In genomic region chr1:155520285-155520684, GRCm38 (mm10) we compare ENCODE assay signal across 25 mouse cellular contexts. TPM values are rescaled to one million over a fixed set of nuclear protein-coding genes. Genes with fewer than 3 reads are reported as not detected.
A peak's percentile ranks its signal among the peaks of the same experiment; 100 is the strongest.
DNase-seq lines count a peak whose midpoint lies in the region; ATAC-seq and TF ChIP-seq lines count a peak whose summit lies in the region.
"Had no signal": no experiment of that assay in that cellular context is flagged by ENCODE, and none has a peak within 500 bp of the region (broad histone marks: within the 10 kb centered on the region; RNA-seq: fewer than 3 reads in every experiment).

No protein-coding gene starts in this region.

- 75% methylated on average over 4 of the region's 4 CpGs for WGBS in forebrain, embryonic 14.5 days
- 98% methylated on average over 4 of the region's 4 CpGs for WGBS in forebrain, embryonic 10.5 days
- 62% methylated on average over 4 of the region's 4 CpGs for WGBS in forebrain, embryonic 16.5 days
- 92% methylated on average over 4 of the region's 4 CpGs for whole genome bisulfite sequencing in forebrain, embryonic 11.5 days
- WGBS in lung, embryonic 14.5 days = 75% methylated on average over 4 of the region's 4 CpGs

- DNase-seq in forebrain, embryonic 14.5 days (ENCODE audit: low spot score) = peak; percentile 80
- DNase-seq in forebrain, embryonic 10.5 days (ENCODE audit: extremely low spot score, low spot score) = no peak
- no peak for DNase-seq in forebrain, embryonic 11.5 days (ENCODE audit: low spot score)
- DNase-seq in lung, embryonic 14.5 days = peak; percentile 23
- no peak for DNase-seq in lung, adult 18-20 months
- DNase-seq: adrenal gland, adult 8-10 months; adrenal gland, postnatal 14 days; adrenal gland, postnatal 36 days; B cell, adult 2 months; cerebellum, adult 11 months; cerebellum, adult 18-20 months; cerebellum, adult 8-10 months; cerebellum, adult 9-11 months; cerebellum, postnatal 14 days; cerebellum, postnatal 36 days; embryo, embryonic 11 days had no signal

- no peak overlapping the region for H3K27ac ChIP-seq in forebrain, embryonic 14.5 days (ENCODE audit: low read depth, low read length)
- H3K27ac ChIP-seq in forebrain, embryonic 10.5 days = no peak overlapping the region
- no peak overlapping the region for H3K27ac ChIP-seq in forebrain, embryonic 16.5 days (ENCODE audit: low read length)
- H3K27ac ChIP-seq in forebrain, embryonic 11.5 days (ENCODE audit: low read depth, low read length) = no peak overlapping the region
- no peak overlapping the region for H3K27ac ChIP-seq in lung, embryonic 14.5 days (ENCODE audit: low read depth)
- H3K27ac ChIP-seq: embryonic facial prominence, embryonic 13.5 days; embryonic facial prominence, embryonic 15.5 days had no signal

- H3K4me3 ChIP-seq in forebrain, embryonic 14.5 days (ENCODE audit: low read depth, low read length) = no peak overlapping the region
- no peak overlapping the region for H3K4me3 ChIP-seq in forebrain, embryonic 10.5 days
- H3K4me3 ChIP-seq in forebrain, embryonic 16.5 days (replicated peaks; ENCODE audit: low read length) = no peak overlapping the region
- no peak overlapping the region for H3K4me3 ChIP-seq in forebrain, embryonic 11.5 days (ENCODE audit: low read depth, low read length)
- no peak overlapping the region for H3K4me3 ChIP-seq in lung, embryonic 14.5 days (ENCODE audit: low read depth, low read length)
- H3K4me3 ChIP-seq: embryonic facial prominence, embryonic 13.5 days; embryonic facial prominence, embryonic 15.5 days; erythroblast, embryonic 14.5 days had no signal

- no peaks in the 10 kb centered on the region for H3K36me3 ChIP-seq in forebrain, embryonic 14.5 days (ENCODE audit: control insufficient read depth, insufficient read depth, low read length)
- no peaks in the 10 kb centered on the region for H3K36me3 ChIP-seq in forebrain, embryonic 10.5 days (replicated peaks)
- no peaks in the 10 kb centered on the region for H3K36me3 ChIP-seq in forebrain, embryonic 16.5 days (ENCODE audit: control insufficient read depth, insufficient read depth)
- no peaks in the 10 kb centered on the region for H3K36me3 ChIP-seq in forebrain, embryonic 11.5 days (ENCODE audit: control insufficient read depth, insufficient read depth, low read length)
- H3K36me3 ChIP-seq in lung, embryonic 14.5 days (ENCODE audit: insufficient read depth) = no peaks in the 10 kb centered on the region
- H3K36me3 ChIP-seq: embryonic facial prominence, embryonic 13.5 days; embryonic facial prominence, embryonic 15.5 days; G1E had no signal

- H3K4me2 ChIP-seq in forebrain, embryonic 14.5 days (ENCODE audit: low read length) = no peak overlapping the region
- H3K4me2 ChIP-seq in forebrain, embryonic 16.5 days (ENCODE audit: low read length) = no peak overlapping the region
- H3K4me2 ChIP-seq in forebrain, embryonic 11.5 days (ENCODE audit: low read depth, low read length, severe bottlenecking) = no peak overlapping the region
- no peak overlapping the region for H3K4me2 ChIP-seq in lung, embryonic 14.5 days
- H3K4me2 ChIP-seq: embryonic facial prominence, embryonic 13.5 days; embryonic facial prominence, embryonic 15.5 days had no signal

- no peaks in the 10 kb centered on the region; the same call in 1 of the 2 replicates for H3K9me3 ChIP-seq in forebrain, embryonic 14.5 days (replicated peaks; ENCODE audit: control insufficient read depth, low read length)
- H3K9me3 ChIP-seq in forebrain, embryonic 10.5 days = peaks cover 14% of the 10 kb centered on the region
- H3K9me3 ChIP-seq in forebrain, embryonic 16.5 days (ENCODE audit: control insufficient read depth, low read length) = peaks cover 4% of the 10 kb centered on the region
- no peaks in the 10 kb centered on the region; the same call in 1 of the 2 replicates for H3K9me3 ChIP-seq in forebrain, embryonic 11.5 days (ENCODE audit: control insufficient read depth, low read length)
- peaks cover 5% of the 10 kb centered on the region; the same call in 1 of the 2 replicates for H3K9me3 ChIP-seq in lung, embryonic 14.5 days (ENCODE audit: low read depth, low read length)
- H3K9me3 ChIP-seq: G1E had no signal

- TF ChIP-seq CTCF in lung, embryonic 14.5 days (IDR thresholded peaks at IDR 0.05; ENCODE audit: low read depth) = no peak

- no peak overlapping the region for H3K9ac ChIP-seq in forebrain, embryonic 14.5 days (ENCODE audit: low read length)
- no peak overlapping the region for H3K9ac ChIP-seq in forebrain, embryonic 16.5 days (replicated peaks; ENCODE audit: low read depth, low read length)
- no peak overlapping the region for H3K9ac ChIP-seq in forebrain, embryonic 11.5 days (ENCODE audit: low read length)
- H3K9ac ChIP-seq in lung, embryonic 14.5 days = no peak overlapping the region
- H3K9ac ChIP-seq: embryonic facial prominence, embryonic 13.5 days; embryonic facial prominence, embryonic 15.5 days had no signal

- H3K27me3 ChIP-seq in forebrain, embryonic 14.5 days (replicated peaks; ENCODE audit: control insufficient read depth, insufficient read depth, low read length) = no peaks in the 10 kb centered on the region
- no peaks in the 10 kb centered on the region for H3K27me3 ChIP-seq in forebrain, embryonic 10.5 days (ENCODE audit: poor library complexity, severe bottlenecking)
- no peaks in the 10 kb centered on the region for H3K27me3 ChIP-seq in forebrain, embryonic 16.5 days (replicated peaks; ENCODE audit: control insufficient read depth, insufficient read depth, low read length)
- no peaks in the 10 kb centered on the region for H3K27me3 ChIP-seq in forebrain, embryonic 11.5 days (ENCODE audit: control insufficient read depth, insufficient read depth, low read length)
- H3K27me3 ChIP-seq in lung, embryonic 14.5 days (ENCODE audit: insufficient read depth, low read length) = no peaks in the 10 kb centered on the region
- H3K27me3 ChIP-seq: CH12.LX; embryonic facial prominence, embryonic 15.5 days; Patski had no signal

- no peaks in the 10 kb centered on the region; the same call in 1 of the 2 replicates for H3K4me1 ChIP-seq in forebrain, embryonic 14.5 days (ENCODE audit: control insufficient read depth, insufficient read depth, low read length)
- H3K4me1 ChIP-seq in forebrain, embryonic 10.5 days = peaks cover 19% of the 10 kb centered on the region
- H3K4me1 ChIP-seq in forebrain, embryonic 16.5 days (replicated peaks; ENCODE audit: control insufficient read depth, insufficient read depth, low read length) = peaks cover 9% of the 10 kb centered on the region; the same call in 1 of the 2 replicates
- 0 out of 2 replicates have a peak, but pooled peaks cover 2% of the 10 kb centered on the region for H3K4me1 ChIP-seq in forebrain, embryonic 11.5 days (replicated peaks; ENCODE audit: control insufficient read depth, insufficient read depth, low read length)
- no peaks in the 10 kb centered on the region for H3K4me1 ChIP-seq in lung, embryonic 14.5 days (ENCODE audit: insufficient read depth)
- H3K4me1 ChIP-seq: embryonic facial prominence, embryonic 13.5 days; embryonic facial prominence, embryonic 15.5 days had no signal

- ATAC-seq in forebrain, embryonic 14.5 days = peak; percentile 47; the same call in 1 of the 2 replicates
- ATAC-seq in forebrain, embryonic 16.5 days = peak; percentile 61
- ATAC-seq in forebrain, embryonic 11.5 days (replicated peaks; ENCODE audit: low FRiP score) = no peak
- no peak for ATAC-seq in lung, embryonic 14.5 days (ENCODE audit: insufficient read depth)
- ATAC-seq: activated CD4-positive, CD25-positive, alpha-beta regulatory T cell, adult 4 months; CD4-positive, CD25-positive, alpha-beta regulatory T cell, adult 4 months; Patski had no signal

RNA-seq across cellular contexts. Expression of gene Acbd6, which starts 37.6 kb away (rescaled TPM):
- 91.4 and 92.8 TPM in 2 replicates for polyA plus RNA-seq in forebrain, embryonic 14.5 days (2014; fragmentation: Nextera tagmentation; extraction: Ambion mirVana)
- polyA plus RNA-seq in forebrain, embryonic 10.5 days (2016; fragmentation: Nextera tagmentation; extraction: Ambion mirVana) = 72.5 and 73.2 TPM in 2 replicates
- polyA plus RNA-seq in forebrain, embryonic 16.5 days (2015; fragmentation: Nextera tagmentation; extraction: Ambion mirVana) = 84.4 and 87.4 TPM in 2 replicates
- 80.5 and 87.8 TPM in 2 replicates for polyA plus RNA-seq in forebrain, embryonic 11.5 days (2014; fragmentation: Nextera tagmentation; extraction: Ambion mirVana)
- 83.5 and 88.0 TPM in 2 replicates for polyA plus RNA-seq in lung, embryonic 14.5 days (2014; fragmentation: Nextera tagmentation; extraction: Ambion mirVana)

Comparison
In these comparisons a context has a peak if more than half of its experiments do, and no peak if none do; other contexts are left out.
1. ATAC-seq: peak in forebrain, embryonic 14.5 days (single experiment) and forebrain, embryonic 16.5 days (single experiment); none in forebrain, embryonic 11.5 days (single experiment) and lung, embryonic 14.5 days (single experiment).
2. DNase-seq: peak in forebrain, embryonic 14.5 days (single experiment) and lung, embryonic 14.5 days (single experiment); none in forebrain, embryonic 10.5 days (single experiment), forebrain, embryonic 11.5 days (single experiment) and lung, adult 18-20 months (0 of 2).